Mouse (Mus musculus): ENCODE data around the gene Mccc1.

Gene Mccc1

GRCm38 (mm10) chr3:36000275-36001239, at the start of gene Mccc1:
TSS of gene Mccc1 (minus strand) at chr3:36000678.
- peak; percentile 95 to 96 for DNase-seq (ENCODE audit: low spot score in 2 of 2)

GRCm38 (mm10) chr3:36049106-36049505, 48.6 kb upstream of the Mccc1 start:
- DNase-seq (ENCODE audit: low spot score in 2 of 2) = no peak

DNA sequence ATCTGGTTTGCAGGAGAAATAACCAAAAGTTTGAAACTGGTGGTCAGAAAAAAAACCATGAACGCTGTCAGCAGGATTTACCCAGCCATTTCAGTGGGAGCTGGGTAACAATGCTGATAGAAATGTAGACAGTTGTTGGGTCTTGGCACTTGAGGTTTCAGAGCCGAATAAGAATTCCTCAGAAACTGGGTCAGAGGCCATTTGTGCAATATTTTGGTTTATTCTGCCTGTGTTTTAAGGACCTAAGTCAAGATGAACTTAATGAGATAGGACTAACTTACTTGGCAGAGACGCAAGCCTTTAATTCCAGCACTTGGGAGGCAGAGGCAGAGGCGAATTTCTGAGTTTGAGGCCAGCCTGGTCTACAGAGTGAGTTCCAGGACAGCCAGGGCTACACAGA, 44.6 kb upstream of the Mccc1 start:
- no peak for DNase-seq (ENCODE audit: low spot score in 2 of 2)

DNA sequence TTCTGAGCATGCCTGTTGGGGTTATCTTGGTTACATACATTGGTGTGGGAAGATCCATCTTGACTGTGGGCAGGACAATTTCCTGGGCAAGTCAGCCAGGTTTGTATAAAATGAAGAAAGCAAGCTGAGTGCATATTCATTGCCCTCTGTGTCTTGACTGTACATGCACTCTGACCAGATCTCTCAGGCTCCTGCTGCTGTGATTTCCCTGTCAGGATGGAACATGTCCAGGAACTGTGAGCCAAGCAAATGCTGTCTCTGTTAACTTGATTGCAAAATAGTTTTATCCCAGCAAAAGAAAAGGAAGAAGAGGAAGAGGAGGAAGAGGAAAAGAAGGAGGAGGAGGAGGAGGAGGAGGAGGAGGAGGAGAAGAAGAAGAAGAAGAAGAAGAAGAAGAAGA, 44.0 kb upstream of the Mccc1 start:
- no peak for DNase-seq (ENCODE audit: low spot score in 2 of 2)

GRCm38 (mm10) chr3:36031740-36032510, 31.4 kb upstream of the Mccc1 start:
- DNase-seq (ENCODE audit: low spot score in 2 of 2) = no peak

DNA sequence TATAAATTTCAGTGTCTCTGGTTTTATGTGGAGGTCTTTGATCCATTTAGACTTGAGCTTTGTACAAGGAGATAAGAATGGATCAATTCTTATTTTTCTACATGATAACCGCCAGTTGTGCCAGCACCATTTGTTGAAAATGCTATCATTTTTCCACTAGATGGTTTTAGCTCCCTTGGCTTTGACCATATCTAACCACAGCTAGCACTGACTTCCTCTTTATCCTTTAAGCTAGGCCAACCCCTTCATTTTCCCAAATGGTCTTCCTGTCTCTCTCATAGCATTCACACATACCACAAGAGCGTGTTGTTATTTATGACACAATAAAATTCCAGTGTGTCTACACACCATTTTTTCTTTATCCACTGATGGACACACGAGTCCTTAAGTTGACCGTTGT, 29.5 kb upstream of the Mccc1 start:
- no peak for DNase-seq (ENCODE audit: low spot score in 2 of 2)

- DNase-seq (ENCODE audit: low spot score in 2 of 2) = no peak
Observed at GRCm38 (mm10) chr3:36025732-36026131, 25.3 kb upstream of the Mccc1 start.

DNA sequence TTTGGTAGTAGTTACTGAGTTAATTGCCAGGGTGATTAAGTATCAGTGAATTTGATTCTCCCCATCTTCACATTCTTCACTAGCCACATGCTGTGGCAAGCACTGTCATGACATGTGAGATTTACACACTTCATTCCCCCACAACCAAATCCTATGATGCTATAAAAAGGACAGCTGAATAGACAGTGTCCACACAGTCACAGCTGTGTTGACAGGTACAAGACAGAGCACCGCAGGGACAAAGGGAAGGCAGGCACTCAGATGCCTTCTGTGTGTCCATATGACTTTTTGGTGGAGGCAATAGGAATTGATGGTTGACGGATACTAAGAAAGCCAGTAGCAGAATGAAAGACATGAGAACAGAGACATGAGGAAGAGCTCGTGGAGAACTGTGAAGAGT, 10.8 kb upstream of the Mccc1 start:
- no peak for DNase-seq (ENCODE audit: low spot score in 2 of 2)

GRCm38 (mm10) chr3:36008411-36009154, 8.1 kb upstream of the Mccc1 start:
- DNase-seq (ENCODE audit: low spot score in 2 of 2) = no peak

- DNase-seq (ENCODE audit: low spot score in 2 of 2) = no peak
Observed at GRCm38 (mm10) chr3:36004028-36004895, 3.8 kb upstream of the Mccc1 start.

GRCm38 (mm10) chr3:35994552-35995531, 5.6 kb downstream of the Mccc1 start:
- no peak for DNase-seq (ENCODE audit: low spot score in 2 of 2)

DNA sequence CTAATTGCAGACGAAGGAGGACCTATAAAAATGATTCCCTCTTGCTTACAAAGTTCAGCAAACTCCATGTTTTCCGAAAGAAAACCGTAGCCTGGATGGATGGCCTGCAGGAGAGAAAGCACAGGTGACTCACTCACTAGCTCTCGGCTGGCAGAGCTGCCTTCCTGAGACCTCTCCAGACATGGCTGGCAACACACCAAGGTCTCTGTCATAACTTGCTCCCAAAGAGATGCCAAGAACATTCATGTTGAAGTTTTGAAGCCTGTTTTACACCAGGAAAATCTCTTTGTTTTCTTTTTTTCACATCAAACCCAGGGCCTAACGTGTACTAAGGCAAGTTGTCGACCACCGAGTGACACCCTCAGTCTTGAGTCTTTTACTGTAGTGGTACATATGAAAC, 9.8 kb downstream of the Mccc1 start:
- DNase-seq (ENCODE audit: low spot score in 2 of 2) = no peak

GRCm38 (mm10) chr3:35988031-35988430, 12.4 kb downstream of the Mccc1 start:
- DNase-seq (ENCODE audit: low spot score in 2 of 2) = no peak

GRCm38 (mm10) chr3:35986266-35986665, 14.2 kb downstream of the Mccc1 start:
- no peak for DNase-seq (ENCODE audit: low spot score in 2 of 2)

DNA sequence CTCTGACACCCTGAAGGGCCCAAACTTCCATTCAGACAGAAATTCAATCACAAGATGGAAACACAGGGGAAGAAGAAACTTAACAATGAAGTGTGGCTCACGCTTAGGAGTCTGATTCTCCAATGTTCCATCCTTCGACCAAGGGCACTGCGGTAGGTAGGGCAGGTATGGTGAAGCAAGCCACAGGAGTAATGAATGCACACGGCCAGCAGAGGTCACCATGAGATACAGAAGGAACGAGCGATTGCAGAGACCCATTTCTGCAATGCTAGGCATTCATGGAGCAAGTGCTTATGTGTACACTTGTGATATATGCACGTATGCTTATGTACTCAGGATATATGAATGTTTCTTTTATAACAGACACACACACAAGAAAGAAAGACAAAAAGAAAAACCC, 26.9 kb downstream of the Mccc1 start:
- DNase-seq (ENCODE audit: low spot score in 2 of 2) = no peak

- no peak for DNase-seq (ENCODE audit: low spot score in 2 of 2)
Observed at GRCm38 (mm10) chr3:35972985-35973384, 27.5 kb downstream of the Mccc1 start.

GRCm38 (mm10) chr3:35971149-35971548, 29.3 kb downstream of the Mccc1 start:
- no peak for DNase-seq (ENCODE audit: low spot score in 2 of 2)

DNA sequence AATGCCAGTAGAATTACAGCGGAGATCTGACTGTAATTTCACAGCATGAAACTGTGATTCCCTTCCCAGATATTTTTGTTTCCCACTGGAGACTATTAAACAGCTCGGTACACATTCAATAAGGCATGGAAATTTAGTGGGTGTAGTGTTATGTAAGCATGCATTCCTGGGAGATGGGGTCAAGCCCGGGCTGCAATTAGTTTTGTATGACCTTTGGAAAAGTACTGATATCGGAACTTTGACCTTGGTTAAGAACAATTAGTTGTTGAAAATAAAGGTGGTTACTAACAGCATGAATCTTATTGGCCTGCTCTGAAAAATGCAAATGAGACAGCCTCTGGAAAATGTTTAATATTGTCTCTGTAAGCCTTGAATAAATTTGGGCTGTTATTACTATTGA, 30.0 kb downstream of the Mccc1 start:
- DNase-seq (ENCODE audit: low spot score in 2 of 2) = no peak

- DNase-seq (ENCODE audit: low spot score in 2 of 2) = no peak
Observed at GRCm38 (mm10) chr3:35967366-35967921, 33.0 kb downstream of the Mccc1 start.

DNA sequence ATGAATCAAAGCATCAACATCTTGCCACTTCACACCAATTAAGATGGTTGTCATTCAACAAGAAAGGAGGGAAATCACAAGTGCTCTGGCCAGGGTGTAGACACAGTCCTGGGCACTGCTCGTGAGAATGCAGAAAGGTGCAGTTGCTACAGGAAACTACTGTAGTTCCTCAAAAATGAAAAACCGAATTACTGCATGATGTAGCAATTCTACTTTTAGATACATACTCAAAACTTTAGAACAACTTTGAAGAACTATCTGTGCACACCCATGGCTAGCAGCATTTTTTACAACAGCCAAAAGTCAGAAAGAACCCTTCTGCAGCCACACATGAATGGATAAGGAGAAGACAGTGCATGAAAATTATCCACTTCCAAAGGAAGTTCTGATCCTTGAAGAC, 34.0 kb downstream of the Mccc1 start:
- no peak for DNase-seq (ENCODE audit: low spot score in 2 of 2)

All from right cerebral cortex, postnatal 36 days (tissue).